Mouse (Mus musculus) lung, adult 2 months (tissue): ENCODE data around the gene Tes3-ps.

Source experiments
- CTCF ChIP-seq: fragments of 200-500 bp; IDR thresholded peaks from 2 replicates; pipeline ENCODE4 v1.5.1; 2011; ENCODE audit warnings: mild to moderate bottlenecking, low read length, control low read depth; ENCODE audit not compliant: insufficient read depth
- POLR2A ChIP-seq: fragments of 200-500 bp; IDR thresholded peaks from 2 replicates; pipeline ENCODE4 v1.6.1; 2011; ENCODE audit warnings: low read depth, mild to moderate bottlenecking, control low read depth, low read length, borderline replicate concordance; ENCODE audit errors: extremely low read depth

DNA sequence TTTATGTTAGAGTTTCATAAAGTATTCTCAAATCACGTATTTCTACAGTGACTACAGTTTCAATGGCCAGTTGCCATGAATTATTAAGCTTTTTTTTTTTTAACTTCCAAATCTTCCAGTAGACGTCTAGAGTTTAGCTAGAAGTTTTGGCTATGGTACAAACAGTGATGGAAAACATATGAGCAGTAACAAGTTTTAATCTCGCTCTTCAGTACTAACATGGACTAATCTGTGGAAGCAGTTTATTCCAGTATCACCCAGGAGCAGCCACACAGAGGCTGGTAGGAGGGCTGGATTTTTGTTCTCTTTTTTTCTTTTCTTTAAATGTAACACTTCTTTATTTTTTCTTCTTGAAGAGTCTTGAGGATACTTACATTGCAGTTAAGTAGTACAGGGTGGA is 51.2 kb downstream of the Tes3-ps start, which contains the start of gene Aspn:
- TF ChIP-seq POLR2A (no peak), CTCF (no peak)
